In genomic region chr15:79245321-79245720, GRCm38 (mm10) we compare ENCODE assay signal across 20 mouse cellular contexts. TPM values are rescaled to one million over a fixed set of nuclear protein-coding genes. Genes with fewer than 3 reads are reported as not detected.
"Had no signal": no experiment of that assay in that cellular context is flagged by ENCODE, and none has a peak within 500 bp of the region (broad histone marks: within the 10 kb centered on the region; RNA-seq: fewer than 3 reads in every experiment).

No protein-coding gene starts in this region.

- H3K9me3 ChIP-seq: limb, embryonic 15.5 days; liver, embryonic 12.5 days; lung, embryonic 15.5 days; midbrain, embryonic 12.5 days; neural tube, embryonic 12.5 days had no signal

- H3K27ac ChIP-seq: kidney, postnatal 0 days; liver, embryonic 12.5 days; lung, embryonic 15.5 days; macrophage; midbrain, embryonic 12.5 days; neural tube, embryonic 12.5 days had no signal

- H3K27me3 ChIP-seq: lung, embryonic 15.5 days; neural tube, embryonic 12.5 days had no signal

- DNase-seq: kidney, postnatal 36 days; layer of hippocampus, adult 9-11 months; layer of hippocampus, postnatal 36 days; lung, postnatal 14 days; retina, postnatal 1 day; right cerebral cortex, postnatal 4 days; spleen, adult 18-20 months; thymus, adult 18-20 months; thymus, postnatal 14 days had no signal

- H3K9ac ChIP-seq: limb, embryonic 15.5 days; liver, embryonic 12.5 days; lung, embryonic 15.5 days; midbrain, embryonic 12.5 days; neural tube, embryonic 12.5 days had no signal

- ATAC-seq: liver, embryonic 12.5 days had no signal

- H3K4me3 ChIP-seq: limb, embryonic 15.5 days; liver, embryonic 12.5 days; lung, embryonic 15.5 days; megakaryocyte, embryonic 14.5 days; midbrain, embryonic 12.5 days; neural tube, embryonic 12.5 days had no signal

- H3K4me2 ChIP-seq: limb, embryonic 15.5 days; liver, embryonic 12.5 days; lung, embryonic 15.5 days; midbrain, embryonic 12.5 days; neural tube, embryonic 12.5 days had no signal

RNA-seq across cellular contexts. Expression of gene Slc16a8, which starts 9.2 kb away (rescaled TPM):
- total RNA-seq: neutrophil, adult 5-6 weeks had no signal
- polyA plus RNA-seq: kidney, postnatal 0 days; limb, embryonic 11.5 days; liver, embryonic 12.5 days; liver, embryonic 16.5 days; macrophage had no signal

RNA-seq across cellular contexts. Expression of gene Gm49486, which starts 16.1 kb away (rescaled TPM):
- polyA plus RNA-seq: macrophage had no signal

RNA-seq across cellular contexts. Expression of gene Baiap2l2, which starts 40.0 kb away (rescaled TPM):
- total RNA-seq: neutrophil, adult 5-6 weeks had no signal
- polyA plus RNA-seq: macrophage had no signal
